Mouse (Mus musculus) CH12.LX (cell line): ENCODE data around the gene Ndufa4. TPM values are rescaled to one million over a fixed set of nuclear protein-coding genes. Genes with fewer than 3 reads are reported as not detected.

Source experiments
- DNase-seq: peaks from one replicate; pipeline ENCODE4 v3.0.0-alpha.2; 2013; ENCODE audit errors: extremely low read depth
- H3K27ac ChIP-seq: 2 replicates; pipeline ENCODE4 v1.5.1; 2012; ENCODE audit warnings: low read depth, mild to moderate bottlenecking, control low read depth, moderate library complexity; ENCODE audit not compliant: insufficient read depth
- H3K27me3 ChIP-seq: replicated peaks from 2 replicates; pipeline ENCODE3; 2012; ENCODE audit warnings: inconsistent platforms
- H3K36me3 ChIP-seq, 2 experiments: replicated peaks in 1 of 2; 2 replicates each; pipeline versions ENCODE3 to v1.6.1; 2012; ENCODE audit warnings: inconsistent platforms in 1 of 2, low read length in 1 of 2, mild to moderate bottlenecking in 1 of 2, mixed read lengths in 1 of 2, moderate library complexity in 1 of 2; ENCODE audit not compliant: control insufficient read depth in 1 of 2, insufficient read depth in 1 of 2
- H3K4me1 ChIP-seq, 2 experiments: 2 replicates each; pipeline ENCODE4 v1.6.1; 2012; ENCODE audit warnings: inconsistent platforms in 1 of 2, moderate library complexity in 1 of 2; ENCODE audit not compliant: insufficient read depth in 2 of 2, control insufficient read depth in 1 of 2
- H3K4me2 ChIP-seq: 2 replicates; pipeline ENCODE4 v1.6.1; 2012; ENCODE audit warnings: low read depth, mild to moderate bottlenecking, control low read depth; ENCODE audit not compliant: poor library complexity, insufficient read depth, severe bottlenecking
- H3K4me3 ChIP-seq, 3 experiments: fragments of 150-350 bp in 1 of 3; sonication (generic) in 1 of 3; replicated peaks in 1 of 3; 2 replicates each; pipeline versions ENCODE3 to v1.5.1; 2011 to 2012; ENCODE audit warnings: low read depth in 2 of 3, low read length in 2 of 3, mild to moderate bottlenecking in 2 of 3, moderate library complexity in 2 of 3, control low read depth in 1 of 3, improper control_type of control experiment in 1 of 3, inconsistent platforms in 1 of 3, mixed read lengths in 1 of 3; ENCODE audit not compliant: poor library complexity in 1 of 3
- H3K79me2 ChIP-seq: replicated peaks from 2 replicates; pipeline ENCODE4 v1.6.1; 2012; ENCODE audit warnings: mild to moderate bottlenecking, moderate library complexity; ENCODE audit not compliant: control insufficient read depth, poor library complexity, insufficient read depth, severe bottlenecking; ENCODE audit errors: extremely low read depth
- H3K9ac ChIP-seq: 2 replicates; pipeline ENCODE4 v1.6.1; 2012; ENCODE audit warnings: low read depth, mild to moderate bottlenecking, control low read depth, moderate library complexity; ENCODE audit not compliant: insufficient read depth
- H3K9me3 ChIP-seq: replicated peaks from 2 replicates; pipeline ENCODE3; 2012; ENCODE audit warnings: low read length, inconsistent platforms, mixed read lengths
- CHD1 ChIP-seq: IDR thresholded peaks from 2 replicates; pipeline ENCODE4 v1.6.1; 2012; ENCODE audit warnings: low read depth, low read length, improper control_type of control experiment, inconsistent platforms
- CTCF ChIP-seq, 2 experiments: IDR thresholded peaks in 1 of 2; conservative IDR thresholded peaks in 1 of 2; 2 replicates each; pipeline ENCODE4 v1.5.1; 2011 to 2012; ENCODE audit warnings: low read depth in 2 of 2, low read length in 2 of 2, improper control_type of control experiment in 1 of 2, inconsistent platforms in 1 of 2, mild to moderate bottlenecking in 1 of 2, moderate library complexity in 1 of 2
- E2F4 ChIP-seq: IDR thresholded peaks from 2 replicates; pipeline ENCODE4 v1.6.1; 2011; ENCODE audit warnings: low read depth, low read length, improper control_type of control experiment; ENCODE audit not compliant: insufficient replicate concordance
- GABPA ChIP-seq: IDR thresholded peaks from 2 replicates; pipeline ENCODE4 v1.6.1; 2012; ENCODE audit warnings: low read depth, low read length, improper control_type of control experiment, inconsistent platforms; ENCODE audit not compliant: insufficient replicate concordance
- HCFC1 ChIP-seq: IDR thresholded peaks from 2 replicates; pipeline ENCODE4 v1.6.1; 2012; ENCODE audit warnings: low read depth, mild to moderate bottlenecking, inconsistent platforms, low read length, improper control_type of control experiment
- IRF4 ChIP-seq: IDR thresholded peaks from 2 replicates; pipeline ENCODE4 v1.6.1; 2014; ENCODE audit warnings: low read depth, mild to moderate bottlenecking, inconsistent platforms, low read length, improper control_type of control experiment
- JUND ChIP-seq: conservative IDR thresholded peaks from 2 replicates; pipeline ENCODE4 v1.6.1; 2011; ENCODE audit warnings: low read depth, low read length, improper control_type of control experiment
- KAT2A ChIP-seq: IDR thresholded peaks from 2 replicates; pipeline ENCODE4 v1.6.1; 2012; ENCODE audit warnings: low read length, improper control_type of control experiment, inconsistent platforms; ENCODE audit not compliant: insufficient replicate concordance
- MAFK ChIP-seq: IDR thresholded peaks from 2 replicates; pipeline ENCODE4 v1.6.1; 2011; ENCODE audit warnings: low read length, improper control_type of control experiment; ENCODE audit not compliant: insufficient replicate concordance
- MEF2A ChIP-seq: IDR thresholded peaks from 2 replicates; pipeline ENCODE4 v1.6.1; 2014; ENCODE audit warnings: low read depth, mild to moderate bottlenecking, inconsistent platforms, low read length, improper control_type of control experiment, borderline replicate concordance
- MYC ChIP-seq: IDR thresholded peaks from 2 replicates; pipeline ENCODE4 v1.6.1; 2011; ENCODE audit warnings: low read depth, mild to moderate bottlenecking, improper control_type of control experiment, low read length
- PAX5 ChIP-seq: IDR thresholded peaks from 2 replicates; pipeline ENCODE4 v1.6.1; 2012; ENCODE audit warnings: low read length, inconsistent platforms, mixed read lengths
- POLR2A ChIP-seq: IDR thresholded peaks from 2 replicates; pipeline ENCODE4 v1.6.1; 2011; ENCODE audit warnings: low read depth, mild to moderate bottlenecking, improper control_type of control experiment, low read length
- POLR2AphosphoS2 ChIP-seq: IDR thresholded peaks from 2 replicates; pipeline ENCODE4 v1.6.1; 2011; ENCODE audit warnings: low read depth, low read length, improper control_type of control experiment
- RAD21 ChIP-seq: IDR thresholded peaks from 2 replicates; pipeline ENCODE4 v1.6.1; 2011; ENCODE audit warnings: low read depth, mild to moderate bottlenecking, low read length, improper control_type of control experiment, moderate library complexity
- RCOR1 ChIP-seq: conservative IDR thresholded peaks from 2 replicates; pipeline ENCODE4 v1.6.1; 2012; ENCODE audit warnings: low read depth, mild to moderate bottlenecking, inconsistent platforms, low read length, improper control_type of control experiment
- SMC3 ChIP-seq: IDR thresholded peaks from 2 replicates; pipeline ENCODE4 v1.6.1; 2011; ENCODE audit warnings: low read depth, low read length, improper control_type of control experiment
- TCF12 ChIP-seq: IDR thresholded peaks from 2 replicates; pipeline ENCODE4 v1.6.1; 2014; ENCODE audit warnings: low read depth, mild to moderate bottlenecking, inconsistent platforms, low read length, improper control_type of control experiment
- UBTF ChIP-seq: IDR thresholded peaks from 2 replicates; pipeline ENCODE4 v1.6.1; 2012; ENCODE audit warnings: low read depth, mild to moderate bottlenecking, inconsistent platforms, low read length, improper control_type of control experiment, moderate library complexity
- USF1 ChIP-seq: IDR thresholded peaks from 2 replicates; pipeline ENCODE4 v1.6.1; 2014; ENCODE audit warnings: low read depth, mild to moderate bottlenecking, inconsistent platforms, low read length, improper control_type of control experiment
- USF2 ChIP-seq: conservative IDR thresholded peaks from 2 replicates; pipeline ENCODE4 v1.6.1; 2011; ENCODE audit warnings: low read depth, low read length, improper control_type of control experiment
- ZMIZ1 ChIP-seq: IDR thresholded peaks from 2 replicates; pipeline ENCODE4 v1.6.1; 2012; ENCODE audit warnings: low read depth, mild to moderate bottlenecking, inconsistent platforms, low read length, improper control_type of control experiment
- dilution Hi-C: fragments of 300-500 bp; cut with MboI; formaldehyde crosslinking; loops from 2 replicates; pipeline ENCODE4 v1.14.3; 2020; ENCODE audit warnings: low sequenced_read_pairs; ENCODE audit not compliant: extremely low pct_unique_long_range_greater_than_20kb, extremely low pct_ligation_motif_present
- in situ Hi-C: fragments of 300-500 bp; cut with MboI; formaldehyde crosslinking; loops from 3 replicates; pipeline ENCODE4 v1.14.3; 2019; ENCODE audit warnings: low sequenced_read_pairs, low pct_ligation_motif_present, low pct_unique_long_range_greater_than_20kb, mixed read lengths
- polyA plus RNA-seq: library from polyadenylated mRNA; unstranded; fragments of >175 nt; gene quantifications from 2 replicates; pipeline ENCODE4 v1.2.1, GENCODE M21; 2012; ENCODE audit warnings: low read depth; ENCODE audit not compliant: insufficient read length
- total RNA-seq, 2 experiments: library from RNA; depleted of rRNA; stranded (reverse); fragments of 300-350 nt in 1 of 2; fragments of >200 nt in 1 of 2; gene quantifications; 2 replicates each; pipeline ENCODE4 v1.2.3; 2012 to 2014

Gene Ndufa4
- total and polyA plus RNA-seq, 3 experiments: 381 to 887 (median 490) TPM

DNA sequence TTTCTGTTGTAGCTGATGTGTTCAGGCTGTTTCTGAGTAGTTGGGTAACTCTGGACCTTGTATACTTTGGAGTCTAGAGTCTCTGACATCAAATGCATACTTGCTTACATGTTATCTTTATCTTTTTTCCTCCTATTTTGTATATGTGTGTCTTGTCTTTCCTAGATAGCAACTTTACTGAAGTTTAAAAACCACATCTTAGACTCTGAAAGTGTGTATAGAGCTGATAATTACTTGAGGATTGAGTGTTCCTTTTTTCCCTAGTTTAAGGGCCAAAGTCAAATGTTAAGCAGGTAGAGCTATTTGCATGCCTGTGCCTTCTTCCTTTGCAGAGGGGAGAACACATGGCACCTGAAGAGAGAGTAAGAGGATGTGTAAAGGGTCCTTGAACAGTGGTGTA, 33.6 kb upstream of the Ndufa4 start:
- H3K36me3 ChIP-seq: peaks cover 13 to 43% of the 10 kb centered on the region in 2 experiments
- TF ChIP-seq MAFK (no peak), CTCF (conservative IDR thresholded peaks at IDR 0.05 in 1 of 2, IDR thresholded peaks at IDR 0.05 in 1 of 2; ENCODE audit: low read depth in 2 of 2, low read length in 2 of 2) (no peak), PAX5 (no peak), CHD1 (no peak), GABPA (no peak), POLR2A (no peak), SMC3 (no peak), USF1 (no peak), MEF2A (no peak), IRF4 (no peak), MYC (no peak)
- H3K79me2 ChIP-seq: peaks cover 6% of the 10 kb centered on the region; the same call in 1 of the 2 replicates
- DNase-seq: no peak
- H3K4me2 ChIP-seq: no peak overlapping the region
- H3K27ac ChIP-seq: no peak overlapping the region
- H3K27me3 ChIP-seq: no peaks in the 10 kb centered on the region
- H3K9me3 ChIP-seq: no peaks in the 10 kb centered on the region
- H3K9ac ChIP-seq: no peak overlapping the region
- no peaks in the 10 kb centered on the region; a peak in 1 of 4 replicates for H3K4me1 ChIP-seq
- dilution Hi-C loops (no loop called here), in situ Hi-C loops (no loop called here)
- no peak overlapping the region for H3K4me3 ChIP-seq

DNA sequence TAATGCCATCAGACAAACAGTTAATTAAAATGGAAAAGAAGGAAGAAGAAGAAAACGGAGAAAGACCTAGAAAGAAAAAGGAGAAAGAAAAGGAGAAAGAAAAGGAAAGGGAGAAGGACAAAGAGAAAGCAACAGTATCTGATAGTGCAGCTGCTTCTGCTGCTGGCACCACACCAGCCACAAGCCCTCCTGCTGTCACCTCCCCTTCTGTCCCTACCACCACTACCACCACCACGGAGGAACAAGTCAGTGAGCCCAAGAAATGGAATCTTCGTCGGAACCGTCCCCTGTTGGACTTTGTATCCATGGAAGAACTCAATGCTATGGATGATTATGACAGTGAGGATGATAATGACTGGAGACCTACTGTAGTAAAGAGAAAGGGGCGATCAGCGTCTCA, 26.1 kb upstream of the Ndufa4 start:
- in situ Hi-C loops (no loop called here), dilution Hi-C loops (no loop called here)
- H3K79me2 ChIP-seq: peaks cover 3% of the 10 kb centered on the region; the same call in 1 of the 2 replicates
- H3K4me2 ChIP-seq: no peak overlapping the region
- H3K4me1 ChIP-seq: peaks cover 0 to 5% of the 10 kb centered on the region in 2 experiments; a peak in 1 of 4 replicates
- no peak overlapping the region for H3K27ac ChIP-seq
- TF ChIP-seq RCOR1 (no peak), JUND (no peak), TCF12 (no peak), CTCF (conservative IDR thresholded peaks at IDR 0.05 in 1 of 2, IDR thresholded peaks at IDR 0.05 in 1 of 2; ENCODE audit: low read depth in 2 of 2, low read length in 2 of 2) (no peak), RAD21 (no peak), KAT2A (no peak), E2F4 (no peak), USF2 (no peak), SMC3 (no peak), HCFC1 (no peak), POLR2A (no peak), UBTF (no peak), MEF2A (no peak), POLR2AphosphoS2 (no peak), ZMIZ1 (no peak)
- no peak overlapping the region for H3K4me3 ChIP-seq
- no peaks in the 10 kb centered on the region for H3K9me3 ChIP-seq
- DNase-seq: no peak
- H3K27me3 ChIP-seq: no peaks in the 10 kb centered on the region
- no peak overlapping the region for H3K9ac ChIP-seq
- H3K36me3 ChIP-seq: peaks cover 8 to 19% of the 10 kb centered on the region in 2 experiments
